In genomic region chr10:45366987-45367705, GRCm38 (mm10) we compare ENCODE assay signal across 14 mouse cellular contexts. TPM values are rescaled to one million over a fixed set of nuclear protein-coding genes. Genes with fewer than 3 reads are reported as not detected.
DNase-seq lines count a peak whose midpoint lies in the region; ATAC-seq and TF ChIP-seq lines count a peak whose summit lies in the region.
"Had no signal": no experiment of that assay in that cellular context is flagged by ENCODE, and none has a peak within 500 bp of the region (broad histone marks: within the 10 kb centered on the region; RNA-seq: fewer than 3 reads in every experiment).

No protein-coding gene starts in this region.

- TF ChIP-seq EP300 in stomach, postnatal 0 days (optimal IDR thresholded peaks at IDR 0.05) = no peak

- H3K4me2 ChIP-seq in intestine, postnatal 0 days (replicated peaks; ENCODE audit: low read depth) = no peak overlapping the region
- H3K4me2 ChIP-seq in intestine, embryonic 16.5 days (ENCODE audit: low read depth, low read length) = no peak overlapping the region
- no peak overlapping the region for H3K4me2 ChIP-seq in stomach, postnatal 0 days (replicated peaks; ENCODE audit: low read depth)
- H3K4me2 ChIP-seq: embryonic facial prominence, embryonic 12.5 days; heart, embryonic 15.5 days; neural tube, embryonic 12.5 days; stomach, embryonic 15.5 days had no signal

- TF ChIP-seq CTCF in intestine, postnatal 0 days (IDR thresholded peaks at IDR 0.05; ENCODE audit: low read depth) = peak; percentile 25; the same call in 1 of the 2 replicates
- peak; percentile 26; the same call in 1 of the 2 replicates for TF ChIP-seq CTCF in testis, adult 2 months (IDR thresholded peaks at IDR 0.05; ENCODE audit: control insufficient read depth, insufficient read depth, insufficient replicate concordance, low read depth, low read length)
- peak; percentile 21; the same call in 1 of the 2 replicates for TF ChIP-seq CTCF in stomach, postnatal 0 days (IDR thresholded peaks at IDR 0.05; ENCODE audit: low read depth)

- H3K27ac ChIP-seq in intestine, postnatal 0 days (ENCODE audit: low read depth, low read length) = no peak overlapping the region
- H3K27ac ChIP-seq in intestine, embryonic 16.5 days (ENCODE audit: low read length) = no peak overlapping the region
- H3K27ac ChIP-seq in testis, adult 2 months (ENCODE audit: control insufficient read depth, insufficient read depth, low read depth, low read length) = no peak overlapping the region
- H3K27ac ChIP-seq in midbrain, embryonic 10.5 days (replicated peaks) = no peak overlapping the region
- no peak overlapping the region for H3K27ac ChIP-seq in stomach, postnatal 0 days (replicated peaks)
- H3K27ac ChIP-seq: embryonic facial prominence, embryonic 12.5 days; heart, embryonic 15.5 days; neural tube, embryonic 12.5 days; stomach, embryonic 15.5 days had no signal

- 81% methylated on average over 17 of the region's 17 CpGs for WGBS in intestine, postnatal 0 days
- 84% methylated on average over 17 of the region's 17 CpGs for WGBS in intestine, embryonic 16.5 days
- WGBS in midbrain, embryonic 10.5 days = 88% methylated on average over 17 of the region's 17 CpGs
- WGBS in stomach, postnatal 0 days = 85% methylated on average over 17 of the region's 17 CpGs

- no peaks in the 10 kb centered on the region for H3K36me3 ChIP-seq in intestine, postnatal 0 days (ENCODE audit: control insufficient read depth, insufficient read depth)
- H3K36me3 ChIP-seq in intestine, embryonic 16.5 days (ENCODE audit: control insufficient read depth, insufficient read depth, low read length) = no peaks in the 10 kb centered on the region
- no peaks in the 10 kb centered on the region for H3K36me3 ChIP-seq in testis, adult 2 months (ENCODE audit: control insufficient read depth, insufficient read depth, low read length)
- H3K36me3 ChIP-seq in midbrain, embryonic 10.5 days = no peaks in the 10 kb centered on the region
- no peaks in the 10 kb centered on the region for H3K36me3 ChIP-seq in stomach, postnatal 0 days (ENCODE audit: control insufficient read depth, insufficient read depth, low read length)
- H3K36me3 ChIP-seq: embryonic facial prominence, embryonic 12.5 days; neural tube, embryonic 12.5 days; stomach, embryonic 15.5 days had no signal

- H3K4me3 ChIP-seq in intestine, postnatal 0 days (ENCODE audit: low read depth, low read length) = no peak overlapping the region
- no peak overlapping the region for H3K4me3 ChIP-seq in intestine, embryonic 16.5 days (ENCODE audit: low read length)
- no peak overlapping the region for H3K4me3 ChIP-seq in testis, adult 2 months (ENCODE audit: control insufficient read depth, low read depth, low read length)
- H3K4me3 ChIP-seq in midbrain, embryonic 10.5 days = no peak overlapping the region
- no peak overlapping the region for H3K4me3 ChIP-seq in stomach, postnatal 0 days (ENCODE audit: low read depth, low read length)
- H3K4me3 ChIP-seq: embryonic facial prominence, embryonic 12.5 days; heart, embryonic 15.5 days; neural tube, embryonic 12.5 days; stomach, embryonic 15.5 days had no signal

- no peaks in the 10 kb centered on the region for H3K9me3 ChIP-seq in intestine, postnatal 0 days (ENCODE audit: control insufficient read depth)
- H3K9me3 ChIP-seq in intestine, embryonic 16.5 days (ENCODE audit: control insufficient read depth, low read length) = no peaks in the 10 kb centered on the region
- no peaks in the 10 kb centered on the region for H3K9me3 ChIP-seq in midbrain, embryonic 10.5 days (replicated peaks)
- H3K9me3 ChIP-seq in stomach, postnatal 0 days (ENCODE audit: control insufficient read depth, low read length) = no peaks in the 10 kb centered on the region
- H3K9me3 ChIP-seq: embryonic facial prominence, embryonic 12.5 days; heart, embryonic 15.5 days; neural tube, embryonic 12.5 days; stomach, embryonic 15.5 days had no signal

- no peaks in the 10 kb centered on the region for H3K27me3 ChIP-seq in intestine, postnatal 0 days (replicated peaks; ENCODE audit: control insufficient read depth, insufficient read depth, low read length)
- no peaks in the 10 kb centered on the region for H3K27me3 ChIP-seq in intestine, embryonic 16.5 days (replicated peaks; ENCODE audit: control insufficient read depth, insufficient read depth, low read length)
- H3K27me3 ChIP-seq in testis, adult 2 months (ENCODE audit: control insufficient read depth, insufficient read depth, low read length) = no peaks in the 10 kb centered on the region
- H3K27me3 ChIP-seq in midbrain, embryonic 10.5 days (ENCODE audit: low read depth, poor library complexity, severe bottlenecking) = no peaks in the 10 kb centered on the region
- H3K27me3 ChIP-seq in stomach, postnatal 0 days (ENCODE audit: control insufficient read depth, insufficient read depth, low read length) = no peaks in the 10 kb centered on the region
- H3K27me3 ChIP-seq: embryonic facial prominence, embryonic 12.5 days; heart, embryonic 15.5 days; neural tube, embryonic 12.5 days; stomach, embryonic 15.5 days had no signal

- H3K4me1 ChIP-seq in intestine, postnatal 0 days (replicated peaks; ENCODE audit: control insufficient read depth, insufficient read depth, low read length) = no peaks in the 10 kb centered on the region
- no peaks in the 10 kb centered on the region for H3K4me1 ChIP-seq in intestine, embryonic 16.5 days (ENCODE audit: control insufficient read depth, insufficient read depth, low read length)
- H3K4me1 ChIP-seq in testis, adult 2 months (ENCODE audit: control insufficient read depth, insufficient read depth, low read length) = no peaks in the 10 kb centered on the region
- H3K4me1 ChIP-seq in midbrain, embryonic 10.5 days = no peaks in the 10 kb centered on the region
- H3K4me1 ChIP-seq in stomach, postnatal 0 days (replicated peaks; ENCODE audit: control insufficient read depth, insufficient read depth) = no peaks in the 10 kb centered on the region
- H3K4me1 ChIP-seq: neural tube, embryonic 12.5 days; stomach, embryonic 15.5 days had no signal

- no peak for ATAC-seq in intestine, postnatal 0 days
- no peak for ATAC-seq in intestine, embryonic 16.5 days
- ATAC-seq in stomach, postnatal 0 days (ENCODE audit: low FRiP score, low TSS enrichment) = no peak
- ATAC-seq in cerebellum, adult (ENCODE audit: insufficient number of reproducible peaks, low FRiP score, low TSS enrichment) = no peak

- no peak overlapping the region for H3K9ac ChIP-seq in intestine, postnatal 0 days (ENCODE audit: low read depth, low read length)
- H3K9ac ChIP-seq in intestine, embryonic 16.5 days (ENCODE audit: low read depth, low read length) = no peak overlapping the region
- H3K9ac ChIP-seq in stomach, postnatal 0 days (ENCODE audit: low read length) = no peak overlapping the region
- H3K9ac ChIP-seq: embryonic facial prominence, embryonic 12.5 days; heart, embryonic 15.5 days; neural tube, embryonic 12.5 days; stomach, embryonic 15.5 days had no signal

- no peak for DNase-seq in testis, postnatal 10 days (ENCODE audit: low spot score)
- DNase-seq in midbrain, embryonic 10.5 days (ENCODE audit: low spot score) = peak; percentile 9
- no peak for DNase-seq in stomach, postnatal 0 days (ENCODE audit: low spot score)
- no peak for DNase-seq in urinary bladder, postnatal 4 days (ENCODE audit: low spot score in 2 of 2)
- DNase-seq: cerebellum, adult 11-12 months; thymus, postnatal 25 days had no signal

- no peak for TF ChIP-seq POLR2A in testis, adult 2 months (IDR thresholded peaks at IDR 0.05; ENCODE audit: control insufficient read depth, low read depth, low read length)

RNA-seq across cellular contexts. Expression of gene Bves, which starts 31.6 kb away (rescaled TPM):
- polyA plus RNA-seq in intestine, postnatal 0 days (2015; fragmentation: Nextera tagmentation; extraction: Ambion mirVana) = 2.8 and 3.1 TPM in 2 replicates
- polyA plus RNA-seq in intestine, embryonic 16.5 days (2015; fragmentation: Nextera tagmentation; extraction: Ambion mirVana) = 3.0 and 3.8 TPM in 2 replicates
- 0.28 and 0.34 TPM in 2 replicates for polyA plus RNA-seq in testis, adult 2 months (2012; rRNA removed)
- 2.3 and 2.6 TPM in 2 replicates for polyA plus RNA-seq in midbrain, embryonic 10.5 days (2016; fragmentation: Nextera tagmentation; extraction: Ambion mirVana)
- 5.3 TPM in 2 replicates for polyA plus RNA-seq in stomach, postnatal 0 days (2015; fragmentation: Nextera tagmentation; extraction: Ambion mirVana)
